Mouse (Mus musculus) effector memory CD4-positive, alpha-beta T cell, adult 7 months (primary cell): ENCODE results near the gene Mill1. TPM values are rescaled to one million over a fixed set of nuclear protein-coding genes. Genes with fewer than 3 reads are reported as not detected.

Experiments
- polyA plus RNA-seq: library from polyadenylated mRNA; unstranded; fragments of 100-300 nt; shearing (Covaris generic); gene quantifications from one replicate; pipeline ENCODE4 v1.2.1, GENCODE M21; 2017

Mill1 gene
- not detected for polyA plus RNA-seq

DNA sequence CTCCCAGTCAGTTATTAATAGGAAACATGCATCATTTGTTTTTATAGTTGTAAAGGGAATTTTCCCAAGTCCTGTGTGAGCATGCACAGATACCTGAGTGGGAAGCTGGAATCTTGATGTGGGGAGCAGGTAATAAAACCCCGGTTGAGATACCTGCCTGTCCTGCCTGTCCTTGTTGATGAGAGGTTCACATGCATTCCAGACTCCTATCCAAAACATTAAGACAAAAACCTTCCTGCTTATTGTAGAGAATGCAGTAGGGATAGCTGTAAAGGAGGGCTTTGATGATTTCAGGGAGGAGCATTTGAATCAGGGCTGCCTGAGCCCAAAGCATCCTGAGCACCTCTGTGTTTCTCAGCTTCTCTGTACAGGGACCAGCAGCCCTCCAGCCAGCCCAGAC is at the start of gene Mill1:
TSS of gene Mill1 (plus strand) at position 301 of the 400 bp plus-strand sequence.

Other genes starting within 250 kb of the Mill1 start
- gene Ceacam13, start 235.5 kb upstream of the Mill1 start, polyA plus RNA-seq = not detected
- gene Ceacam12, start 179.4 kb upstream of the Mill1 start, polyA plus RNA-seq = not detected
- not detected for gene Igfl3, start 68.9 kb upstream of the Mill1 start, polyA plus RNA-seq
- not detected for gene Psg18, start 109.7 kb downstream of the Mill1 start, polyA plus RNA-seq
- gene Psg28, start 186.7 kb downstream of the Mill1 start, polyA plus RNA-seq = not detected
- not detected for gene Psg26, start 238.8 kb downstream of the Mill1 start, polyA plus RNA-seq